Mouse (Mus musculus) lung, postnatal 25 days (tissue): ENCODE measurements around the gene Stard10.

Experiments used
- DNase-seq: peaks from one replicate; pipeline ENCODE4 v3.0.0; 2022; ENCODE audit warnings: low spot score

Stard10 gene

DNA sequence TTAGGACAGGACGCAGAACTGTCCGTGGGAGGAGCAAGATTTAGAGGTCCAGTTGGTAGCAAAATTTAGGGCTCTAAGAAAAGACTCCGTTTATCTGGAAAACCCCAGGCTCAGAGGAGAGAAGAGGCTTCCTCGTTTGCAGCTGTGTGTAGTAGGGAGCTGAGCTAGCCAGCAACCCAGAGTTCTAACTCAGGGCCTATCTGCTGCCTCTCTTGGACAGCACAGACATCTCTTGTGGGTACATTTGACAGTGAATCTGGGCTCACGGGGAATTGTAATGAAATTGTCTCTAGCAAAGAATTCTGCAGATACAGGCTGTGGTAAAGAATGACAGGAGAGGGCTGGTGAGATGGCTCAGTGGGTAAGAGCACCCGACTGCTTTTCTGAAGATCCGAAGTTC is 14.2 kb upstream of the Stard10 start:
- no peak for DNase-seq

DNA sequence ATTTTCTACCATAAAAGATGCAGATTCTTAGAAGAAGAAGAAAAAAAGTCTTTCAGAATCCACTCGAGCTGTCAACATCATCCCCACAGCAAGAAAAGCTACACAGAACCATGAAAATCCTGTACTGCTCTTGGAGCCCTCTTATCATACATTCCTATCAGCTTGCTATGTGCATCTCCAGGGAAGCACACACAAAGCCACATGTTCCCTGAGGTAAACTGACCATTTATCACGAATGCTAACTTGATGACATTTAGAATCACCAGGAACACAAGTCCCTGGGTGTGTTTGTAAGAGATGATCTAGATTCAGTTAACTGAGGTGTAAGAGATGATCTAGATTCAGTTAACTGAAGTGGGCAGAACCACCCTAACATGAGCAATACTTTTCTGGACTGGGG is 10.0 kb upstream of the Stard10 start:
- DNase-seq, result no peak

DNA sequence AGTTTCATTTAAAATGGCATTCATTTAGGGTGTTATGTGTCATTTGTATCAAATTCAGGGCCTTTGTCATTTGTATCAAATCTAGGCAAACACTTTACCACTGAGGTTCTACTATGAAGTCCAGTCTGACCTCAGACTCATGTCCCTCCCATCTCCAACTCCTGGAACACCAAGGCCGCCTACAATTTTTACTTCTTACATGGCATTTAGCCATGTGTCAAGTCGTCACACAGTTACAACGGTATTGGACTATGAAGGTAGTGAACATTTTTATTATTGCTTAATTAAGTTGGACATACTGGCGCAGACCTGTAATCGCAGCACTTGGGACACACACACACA is 6.9 kb upstream of the Stard10 start:
- no peak for DNase-seq

DNA sequence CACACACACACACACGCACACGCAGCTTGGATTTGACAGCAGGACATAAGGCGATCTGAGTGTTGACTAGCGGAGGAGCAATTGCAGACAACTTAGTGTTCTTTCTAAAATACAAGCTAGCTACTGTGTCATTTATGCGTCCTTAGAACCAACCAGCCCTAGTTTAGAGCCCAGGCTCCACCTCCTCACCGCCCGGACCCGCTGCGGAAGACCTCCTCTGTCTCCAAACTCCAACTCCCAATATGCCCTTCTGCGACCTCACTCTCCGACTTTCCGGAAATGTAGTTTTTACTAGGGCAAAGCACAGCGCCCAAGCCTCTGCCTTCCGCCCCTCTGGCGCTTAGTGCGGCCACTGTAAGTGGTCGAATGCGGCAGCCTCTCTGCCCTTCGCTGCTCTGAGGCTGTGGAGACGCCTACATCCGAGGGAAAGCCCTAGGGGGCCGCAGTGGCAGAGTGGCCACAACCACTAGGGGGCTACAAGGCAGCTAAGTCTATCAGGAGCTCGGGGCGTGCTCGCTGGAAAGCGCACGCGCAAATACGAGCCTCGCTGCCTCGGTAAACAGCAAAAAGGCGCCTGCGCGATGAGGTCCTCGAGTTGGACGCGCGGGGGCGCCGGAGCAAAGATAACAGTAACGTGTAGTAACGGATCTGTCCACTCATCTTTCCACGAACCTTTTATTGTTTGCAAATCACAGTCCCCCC is 6.4 kb upstream of the Stard10 start:
- peak; percentile 98 for DNase-seq

DNA sequence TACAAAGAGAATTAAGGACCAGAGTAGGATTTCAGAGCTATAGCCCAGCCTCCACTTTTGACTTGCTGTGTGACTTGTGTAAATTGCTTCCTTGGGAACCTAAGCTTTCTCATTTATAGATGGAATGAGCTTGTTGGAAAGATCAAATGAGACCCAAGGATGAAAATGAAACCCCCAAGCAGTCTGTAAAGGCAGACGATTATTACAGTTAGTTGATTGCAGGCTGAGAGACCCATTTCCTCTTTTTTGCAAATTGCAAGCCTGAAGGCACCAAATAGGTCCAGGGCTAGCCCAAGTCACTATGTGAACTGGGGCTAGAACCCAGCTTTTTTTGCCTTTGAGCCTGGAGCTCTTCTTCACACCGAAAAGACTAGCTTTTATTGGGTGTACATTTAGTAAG is 5.8 kb upstream of the Stard10 start:
- no peak for DNase-seq

DNA sequence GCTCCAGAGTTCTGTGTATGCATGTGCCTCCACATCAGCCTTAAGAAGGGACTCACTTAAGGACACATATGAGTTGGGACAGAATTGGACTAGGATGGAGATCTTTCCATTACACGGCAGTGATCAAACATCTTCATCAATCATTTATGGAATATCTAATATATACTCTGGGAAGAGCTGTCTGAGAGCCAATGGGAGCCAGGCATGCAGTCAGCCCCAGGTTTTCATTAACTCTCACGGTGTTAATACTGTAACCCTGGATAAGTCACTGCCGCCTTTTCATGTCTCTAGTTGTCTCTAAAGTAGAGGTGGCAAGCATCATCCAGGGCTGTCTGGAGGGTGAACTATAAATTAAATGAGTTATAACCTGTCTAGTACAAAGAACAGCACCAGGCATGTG is 3.9 kb upstream of the Stard10 start:
- DNase-seq, result no peak

DNA sequence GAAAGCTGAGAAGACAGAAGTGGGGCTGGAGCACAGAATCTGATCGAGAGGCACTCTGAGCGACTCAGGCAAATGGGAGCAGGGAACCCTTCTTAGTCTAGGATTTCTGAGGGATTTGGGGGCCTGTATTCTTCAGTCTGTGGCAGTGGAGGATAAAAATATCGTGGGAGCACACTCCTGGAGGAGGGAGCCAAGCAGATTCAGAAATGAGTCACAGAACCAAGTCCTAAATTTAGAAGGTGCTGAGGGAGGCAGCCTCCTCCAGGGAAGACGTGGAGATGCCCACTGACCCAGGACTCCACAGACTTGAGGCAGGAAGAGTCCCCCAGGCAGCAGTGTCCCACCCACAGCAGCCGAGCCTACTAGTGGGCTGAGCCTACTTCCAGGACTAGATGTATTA is 2.5 kb upstream of the Stard10 start:
- no peak for DNase-seq

DNA sequence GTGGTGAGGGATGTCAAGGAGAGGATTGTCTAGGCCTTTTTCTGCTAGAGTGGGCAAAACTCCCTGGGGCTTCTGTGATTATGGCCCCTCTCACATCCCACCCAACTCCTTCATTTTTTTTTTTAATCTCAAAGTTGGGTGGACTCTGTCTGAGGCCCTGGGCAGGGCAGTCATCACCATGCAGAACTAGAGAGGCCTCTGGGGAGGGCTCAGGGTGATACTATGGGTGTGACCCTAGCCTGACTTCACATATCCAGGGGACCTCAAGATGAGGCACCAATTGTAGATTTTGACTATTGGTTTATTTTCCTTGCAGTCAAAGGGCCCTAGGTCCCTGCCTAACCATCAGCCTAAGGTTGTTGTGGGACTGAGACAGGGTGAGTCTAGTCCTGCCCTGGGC is 1.2 kb upstream of the Stard10 start:
- DNase-seq, result no peak

DNA sequence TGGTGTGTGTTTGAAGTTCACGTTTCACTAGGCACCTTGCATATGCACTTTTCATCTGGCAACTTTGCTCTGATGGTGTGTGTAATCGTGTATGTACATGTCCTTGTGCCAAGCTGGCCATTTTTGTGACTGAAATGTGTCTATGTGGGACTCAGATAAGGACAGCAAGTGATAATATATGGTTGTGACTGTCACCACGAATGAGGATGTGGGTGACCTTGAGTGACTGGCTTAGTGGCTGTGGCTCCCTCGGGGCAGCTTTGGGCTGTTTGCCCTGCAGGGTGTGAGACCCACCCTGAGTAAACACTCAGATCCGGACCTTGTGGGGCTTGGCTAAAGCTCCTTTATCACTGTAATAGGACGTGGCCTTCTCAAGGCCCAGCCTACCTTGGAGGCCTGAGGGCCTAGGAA is 290 bp upstream of the Stard10 start:
- DNase-seq, result peak; percentile 59

DNA sequence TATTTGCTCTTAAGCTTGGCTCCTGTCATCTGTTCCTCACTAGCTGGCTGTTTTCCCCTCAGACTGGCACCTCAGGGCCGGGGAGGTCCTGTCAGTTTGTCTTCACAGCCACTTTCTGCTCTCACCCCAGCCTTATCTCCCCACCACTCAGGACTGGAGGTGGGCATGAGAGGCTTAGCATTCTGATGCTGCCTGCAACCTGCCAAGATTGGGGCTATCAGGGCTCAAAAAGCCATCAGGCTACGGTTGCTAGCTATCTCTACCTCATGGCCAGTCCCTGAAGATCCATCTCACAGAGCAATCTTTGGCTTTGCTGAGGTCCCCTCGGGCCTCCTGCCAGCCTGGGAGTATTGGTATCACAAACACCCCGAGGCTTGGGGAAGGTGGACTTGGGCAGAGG is 2.0 kb downstream of the Stard10 start:
- DNase-seq, result no peak

DNA sequence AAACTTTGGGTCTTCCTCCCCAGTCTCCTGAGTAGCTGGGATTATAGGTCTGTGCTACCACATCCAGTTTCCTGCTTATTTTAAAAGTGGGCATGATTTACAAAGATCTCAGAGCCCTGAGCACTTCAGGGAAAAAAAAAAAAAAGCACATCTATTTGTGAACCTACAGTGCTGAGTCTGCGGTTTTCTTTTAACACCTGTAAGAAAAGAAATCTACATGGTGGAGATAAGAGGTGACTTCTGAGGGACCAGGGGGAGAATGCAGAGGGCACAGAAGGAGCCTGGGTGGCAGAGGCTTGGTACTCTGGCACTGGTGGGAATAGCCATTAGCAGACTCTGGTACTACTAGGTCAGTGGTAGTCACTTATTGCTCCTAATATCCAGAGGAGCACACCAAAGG is 2.9 kb downstream of the Stard10 start:
- no peak for DNase-seq

DNA sequence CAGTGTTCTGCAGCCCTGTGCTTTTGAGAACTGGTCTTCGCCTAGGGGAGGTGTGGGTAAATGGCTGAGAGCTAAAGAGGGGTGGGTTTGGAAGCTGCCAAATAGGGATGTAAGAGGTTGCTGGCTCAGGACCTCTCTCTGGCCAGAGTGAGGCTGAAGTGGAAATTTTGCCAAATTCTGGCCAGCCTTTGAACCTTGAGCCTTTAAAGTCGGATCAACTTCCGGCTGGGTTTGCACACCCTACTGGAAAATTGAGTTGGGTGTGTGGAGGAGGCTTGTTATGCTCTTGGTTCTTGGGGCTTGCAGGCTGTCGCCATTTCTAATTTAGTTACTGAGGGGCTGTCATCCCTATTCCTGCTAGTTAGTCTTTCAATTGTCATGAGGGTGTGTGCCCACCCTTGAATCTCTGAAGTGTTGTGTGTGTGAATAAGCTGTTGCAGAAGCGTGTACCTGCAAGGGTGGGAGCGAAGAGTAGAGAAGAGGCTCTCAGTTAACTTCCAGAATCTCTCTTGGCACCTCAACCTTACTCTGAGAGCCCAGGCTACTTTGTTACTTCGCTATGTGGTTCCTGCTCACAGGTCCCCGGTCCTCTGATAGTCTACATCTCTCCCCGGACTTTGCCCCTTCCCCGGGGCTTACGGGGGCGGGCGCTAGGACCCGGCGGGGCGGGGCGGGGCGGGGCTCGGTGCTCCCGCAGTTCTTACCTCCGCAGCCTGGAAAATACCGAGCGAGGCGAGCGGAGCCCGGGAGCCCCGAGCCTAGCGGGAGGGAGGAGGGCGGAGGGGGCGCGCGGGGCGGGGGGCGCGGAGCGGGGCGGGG is 3.7 kb downstream of the Stard10 start:
- no peak for DNase-seq

DNA sequence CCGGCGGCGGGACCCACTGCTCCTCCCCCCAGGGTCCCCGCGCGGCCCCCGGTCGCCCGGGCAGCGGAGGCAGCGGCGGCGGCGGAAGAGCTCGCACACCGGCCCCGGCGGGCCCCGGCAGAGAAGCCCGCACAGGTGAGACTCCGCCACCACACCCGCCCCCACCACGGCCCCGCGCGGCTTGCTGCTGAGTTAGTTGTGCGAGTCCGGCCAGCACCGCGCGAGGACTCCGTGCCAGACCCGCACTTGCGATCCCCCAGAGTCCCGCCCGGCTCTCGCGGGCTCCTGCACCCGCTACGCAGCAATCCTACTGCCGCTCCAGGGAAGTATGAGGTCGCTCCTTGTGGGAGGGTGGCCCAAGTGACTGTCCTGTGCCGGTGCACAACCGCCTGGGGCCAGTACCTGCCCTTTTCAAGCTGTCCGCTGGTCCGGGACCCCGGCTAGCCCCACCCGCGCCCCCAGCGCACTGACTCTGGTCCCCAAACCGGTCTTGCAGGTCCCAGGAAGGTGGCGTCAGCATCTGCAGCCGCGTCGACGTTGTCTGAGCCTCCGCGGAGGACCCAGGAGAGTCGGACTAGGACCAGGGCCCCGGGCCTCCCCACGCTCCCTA is 4.4 kb downstream of the Stard10 start:
- DNase-seq, result peak; percentile 52

DNA sequence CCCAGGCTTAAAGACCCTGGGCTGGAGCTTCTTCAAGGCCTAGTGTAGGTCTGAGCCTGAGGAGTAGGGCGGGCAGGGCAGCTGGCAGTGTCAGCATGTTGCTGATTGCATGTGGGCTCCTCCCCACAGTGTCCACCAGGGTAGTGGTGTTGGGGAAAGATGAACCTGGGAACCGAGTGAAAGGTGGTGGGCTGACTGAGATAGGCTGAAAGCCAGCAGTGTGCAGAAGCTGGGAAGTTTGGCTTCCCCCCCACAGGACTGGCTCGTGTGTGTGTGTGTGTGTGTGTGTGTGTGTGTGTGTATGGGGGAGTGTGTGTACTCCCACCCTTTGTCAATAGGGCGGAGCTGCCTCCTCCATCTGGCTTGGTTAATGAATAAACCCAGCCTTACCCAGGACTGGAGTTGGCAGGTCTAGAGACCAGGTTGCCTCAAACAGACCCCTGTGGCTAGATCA is 6.3 kb downstream of the Stard10 start:
- no peak for DNase-seq

DNA sequence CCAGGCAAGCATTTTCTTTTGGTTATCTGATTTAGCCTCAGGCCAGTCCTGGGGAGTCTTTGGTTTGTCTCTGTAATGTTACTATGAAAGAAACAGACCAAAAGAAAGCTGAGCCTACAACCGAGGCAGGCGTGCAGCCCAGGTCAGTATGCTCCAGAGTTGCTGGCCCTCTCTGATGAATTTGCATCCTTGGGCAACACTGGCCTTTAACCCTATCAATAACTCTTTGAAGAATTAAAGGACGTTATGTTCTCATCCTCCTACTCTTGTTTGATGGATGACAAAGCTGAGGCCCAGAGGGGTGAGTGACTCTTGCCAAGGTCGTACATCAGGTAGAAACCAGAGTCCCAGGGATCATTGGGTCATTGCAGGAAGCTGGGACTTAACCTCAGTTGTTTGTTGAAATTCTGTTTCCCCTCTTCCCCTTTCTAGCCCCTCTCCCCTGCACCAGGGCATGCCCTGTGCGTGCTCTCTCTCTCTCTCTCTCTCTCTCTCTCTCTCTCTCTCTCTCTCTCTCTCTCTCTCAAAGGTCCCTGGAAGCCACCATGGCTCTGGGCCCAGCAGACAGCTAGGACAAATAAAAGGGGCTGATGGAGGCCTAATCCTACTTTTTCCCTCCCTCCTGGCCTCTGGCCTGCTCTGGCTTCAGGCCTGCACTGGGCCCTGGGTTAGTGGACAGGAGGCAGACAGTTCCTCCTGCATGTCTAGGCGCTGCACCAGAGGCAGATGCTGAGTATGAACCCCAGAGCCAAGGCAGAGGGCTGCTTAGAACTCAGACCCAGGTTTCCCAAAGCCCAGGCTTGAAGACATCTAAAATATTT is 7.5 kb downstream of the Stard10 start:
- DNase-seq, result no peak

DNA sequence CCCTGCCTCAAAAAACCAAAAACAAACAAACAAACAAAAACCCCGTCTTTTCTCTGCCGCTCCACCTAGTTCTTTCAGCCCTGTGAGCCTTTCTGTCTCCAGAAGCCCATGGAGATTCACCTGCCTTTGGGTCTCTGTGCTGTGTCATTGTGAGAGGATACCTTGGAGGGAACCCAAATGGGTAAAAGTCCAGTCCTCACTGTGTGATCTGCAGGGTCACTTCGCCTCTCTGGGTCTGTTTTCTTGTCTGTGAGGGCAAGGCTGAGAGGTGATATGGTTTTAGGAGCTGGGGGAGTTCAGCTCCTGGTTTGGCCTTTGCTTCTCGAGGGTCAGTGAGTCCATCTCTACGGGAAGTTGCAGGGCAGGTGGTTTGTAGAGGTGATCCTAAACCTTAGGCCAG is 9.1 kb downstream of the Stard10 start:
- no peak for DNase-seq

DNA sequence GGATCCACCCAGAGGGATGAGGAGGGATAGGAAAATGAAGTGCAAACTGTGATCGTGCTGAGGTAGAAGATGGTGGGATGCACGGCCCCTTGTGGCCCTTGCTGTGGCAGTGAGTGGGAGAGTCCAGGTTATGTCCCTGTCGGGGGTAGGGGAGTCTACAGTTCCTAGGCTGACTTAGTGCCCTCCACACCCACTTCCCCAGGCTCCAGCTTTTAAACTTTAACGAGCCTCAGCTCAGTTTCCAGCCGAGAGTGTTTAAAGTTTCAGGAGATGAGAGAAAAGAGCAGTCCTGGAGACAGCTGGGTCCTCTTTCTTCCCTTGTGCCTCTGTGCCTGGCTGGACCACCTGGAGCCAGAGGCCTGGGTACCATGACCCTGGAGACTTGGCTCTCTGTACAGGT is 10.4 kb downstream of the Stard10 start:
- DNase-seq, result no peak

DNA sequence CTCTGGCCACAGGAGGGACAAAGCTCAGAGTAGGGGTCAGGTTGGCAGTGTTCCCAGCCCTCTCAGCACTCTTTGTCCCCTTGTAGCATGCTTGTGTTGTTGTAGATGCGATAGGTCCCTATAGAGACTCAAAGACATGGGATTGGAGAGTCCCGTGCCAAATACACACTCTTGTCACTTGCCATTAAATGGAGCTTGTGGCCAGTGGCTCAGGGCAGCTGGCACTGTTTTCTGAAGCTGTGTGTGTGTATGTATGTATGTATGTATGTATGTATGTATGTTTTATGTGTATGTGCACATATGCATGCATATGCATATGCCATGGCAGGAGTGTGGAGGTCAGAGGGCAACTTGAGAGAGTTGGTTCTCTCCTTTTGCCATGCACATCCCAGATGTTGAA is 10.9 kb downstream of the Stard10 start:
- no peak for DNase-seq

DNA sequence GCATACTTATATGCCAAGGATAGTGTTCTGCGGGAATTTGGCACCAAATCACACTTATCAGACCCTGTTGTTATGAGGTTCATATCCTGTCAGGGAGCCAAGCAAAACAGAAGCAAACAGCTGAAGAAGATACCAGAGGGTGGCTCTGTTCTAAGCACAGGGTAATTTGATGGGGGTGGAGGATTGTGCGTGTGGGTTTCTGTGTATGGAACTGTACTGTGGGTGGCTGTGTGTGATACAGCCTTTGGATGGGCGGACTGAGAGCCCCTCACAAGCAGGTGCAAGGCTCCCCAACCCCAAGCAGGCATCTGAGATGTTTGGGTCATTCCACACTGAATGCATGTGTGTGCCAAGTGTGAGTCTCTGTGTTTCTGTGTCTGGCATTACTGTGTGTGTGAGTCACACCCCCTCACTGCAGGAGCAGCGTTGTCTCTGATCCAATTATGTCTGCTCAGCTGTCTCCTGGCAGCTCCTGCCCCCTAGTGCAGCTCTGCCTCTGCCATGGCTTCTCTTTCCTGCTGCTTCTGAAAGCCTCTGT is 11.8 kb downstream of the Stard10 start:
- no peak for DNase-seq

DNA sequence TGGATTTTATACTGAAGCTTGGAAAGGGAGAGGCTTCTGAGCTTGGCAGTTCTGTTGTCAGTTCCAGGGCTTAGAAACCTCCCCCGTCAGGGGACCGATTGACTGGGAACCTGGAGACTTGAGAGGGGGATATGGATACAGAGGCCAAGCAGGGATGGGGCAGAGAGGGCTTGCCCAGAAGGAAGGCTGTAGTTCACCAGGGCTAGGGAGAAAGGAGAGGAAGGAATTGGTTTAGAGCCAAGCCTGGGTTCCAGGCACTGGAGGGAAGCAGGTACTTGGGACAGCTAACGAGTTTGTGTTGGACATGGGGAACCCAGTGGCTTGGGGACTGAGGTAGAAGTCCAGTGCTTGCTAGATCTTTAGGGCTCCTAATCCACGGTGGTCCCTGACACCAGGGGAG is 12.7 kb downstream of the Stard10 start:
- no peak for DNase-seq

DNA sequence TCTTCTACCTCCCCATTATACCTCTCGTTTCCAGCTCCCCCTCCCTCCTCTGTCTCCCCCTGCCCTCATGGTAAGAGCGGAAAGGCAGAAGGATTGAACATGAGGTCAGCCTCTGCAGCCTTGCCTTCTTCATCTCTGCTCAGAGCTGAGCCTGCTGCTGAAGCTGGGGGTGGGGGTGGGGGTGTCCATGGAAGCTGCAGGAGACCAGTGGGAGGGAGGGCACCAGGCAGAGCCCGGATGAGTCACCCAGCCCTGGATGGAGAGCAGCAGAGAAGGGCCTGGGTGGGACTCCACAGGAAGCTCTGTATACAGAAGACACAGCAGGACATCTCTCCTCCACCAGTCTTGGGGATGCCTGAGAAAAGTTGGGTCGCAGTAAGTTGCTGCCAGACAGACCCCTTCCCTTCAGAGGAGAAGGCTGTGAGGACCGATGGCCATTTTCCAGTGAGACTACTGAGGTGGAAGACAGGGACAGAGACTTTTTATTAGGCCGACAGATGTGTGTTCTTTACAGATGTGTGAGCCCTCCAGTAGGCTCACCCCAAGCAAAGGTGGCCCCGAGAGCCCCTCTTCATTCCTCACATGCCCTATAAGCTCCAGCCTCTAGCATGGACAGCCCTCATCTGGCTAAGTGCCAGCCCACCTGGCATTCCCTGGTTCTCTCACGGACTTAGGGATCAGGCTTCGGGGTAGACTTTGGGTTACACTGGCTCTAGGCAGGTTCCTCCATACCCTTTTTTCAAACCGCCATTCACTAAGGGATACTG is 13.4 kb downstream of the Stard10 start:
- DNase-seq, result no peak

DNA sequence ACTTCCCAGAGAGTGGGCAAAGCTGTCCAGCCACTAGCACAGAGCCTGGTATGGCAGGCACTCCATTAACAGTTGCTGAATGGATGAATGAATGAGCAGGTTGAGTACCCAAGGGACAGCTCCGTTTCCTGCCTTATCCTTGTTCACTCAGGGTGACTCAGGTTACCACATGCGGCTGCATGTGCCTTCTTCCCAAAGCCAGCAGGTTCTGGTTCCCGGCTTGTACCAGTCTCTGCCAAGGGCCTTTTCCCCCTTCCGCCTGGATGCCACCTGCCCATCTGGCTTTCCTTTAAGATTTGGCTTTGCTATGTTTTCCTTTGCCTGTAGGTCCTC is 13.9 kb downstream of the Stard10 start:
- no peak for DNase-seq
